Mouse (Mus musculus) thymus, adult 18-20 months (tissue): ENCODE measurements around the gene Eif4g3.

Experiments
- DNase-seq, 2 experiments: peaks; one replicate each; pipeline ENCODE4 v3.0.0; 2022; ENCODE audit warnings: mixed read lengths in 2 of 2

The Eif4g3 gene

GRCm38 (mm10) chr4:138107441-138108409, 114.9 kb downstream of the Eif4g3 start:
- DNase-seq, result no peak

- DNase-seq, result no peak
These were observed 115.7 kb downstream of the Eif4g3 start for GRCm38 (mm10) chr4:138108541-138108940.

- no peak for DNase-seq
These were observed 116.5 kb downstream of the Eif4g3 start for GRCm38 (mm10) chr4:138109332-138109731.

- DNase-seq, result no peak
These were observed 119.0 kb downstream of the Eif4g3 start for GRCm38 (mm10) chr4:138111858-138112257.

GRCm38 (mm10) chr4:138119740-138120139, 126.9 kb downstream of the Eif4g3 start:
- no peak for DNase-seq

GRCm38 (mm10) chr4:138124046-138124445, 131.2 kb downstream of the Eif4g3 start:
- DNase-seq, result no peak

GRCm38 (mm10) chr4:138127371-138127770, 134.5 kb downstream of the Eif4g3 start:
- no peak for DNase-seq

- no peak for DNase-seq
These were observed 135.0 kb downstream of the Eif4g3 start for GRCm38 (mm10) chr4:138127781-138128180.

- DNase-seq, result no peak
These were observed 137.3 kb downstream of the Eif4g3 start for GRCm38 (mm10) chr4:138130149-138130548.

- no peak for DNase-seq
These were observed 138.4 kb downstream of the Eif4g3 start for GRCm38 (mm10) chr4:138131226-138131625.

- DNase-seq, result no peak
These were observed 138.9 kb downstream of the Eif4g3 start for GRCm38 (mm10) chr4:138131716-138132115.

GRCm38 (mm10) chr4:138133360-138133759, 140.5 kb downstream of the Eif4g3 start:
- DNase-seq, result no peak

GRCm38 (mm10) chr4:138137336-138137735, 144.5 kb downstream of the Eif4g3 start:
- DNase-seq, result no peak

GRCm38 (mm10) chr4:138137804-138138203, 145.0 kb downstream of the Eif4g3 start:
- no peak for DNase-seq

- DNase-seq, result no peak
These were observed 145.4 kb downstream of the Eif4g3 start for GRCm38 (mm10) chr4:138138219-138138618.

GRCm38 (mm10) chr4:138141358-138141757, 148.5 kb downstream of the Eif4g3 start:
- no peak for DNase-seq

GRCm38 (mm10) chr4:138147176-138147575, 154.4 kb downstream of the Eif4g3 start:
- no peak for DNase-seq

GRCm38 (mm10) chr4:138149977-138150376, 157.2 kb downstream of the Eif4g3 start:
- no peak for DNase-seq

GRCm38 (mm10) chr4:138151226-138151625, 158.4 kb downstream of the Eif4g3 start:
- DNase-seq, result no peak

- no peak for DNase-seq
These were observed 161.2 kb downstream of the Eif4g3 start for GRCm38 (mm10) chr4:138153980-138154379.

GRCm38 (mm10) chr4:138160918-138161317, 168.1 kb downstream of the Eif4g3 start:
- DNase-seq, result no peak

- DNase-seq, result no peak
These were observed 168.7 kb downstream of the Eif4g3 start for GRCm38 (mm10) chr4:138161550-138161949.

GRCm38 (mm10) chr4:138163836-138164235, 171.0 kb downstream of the Eif4g3 start:
- no peak for DNase-seq

GRCm38 (mm10) chr4:138164860-138165259, 172.0 kb downstream of the Eif4g3 start:
- no peak for DNase-seq
